Mouse (Mus musculus): Measurements from ENCODE around the gene Ypel4. TPM values are rescaled to one million over a fixed set of nuclear protein-coding genes. Genes with fewer than 3 reads are reported as not detected.

Gene Ypel4
- polyA plus RNA-seq (2021; fragmentation: Nextera tagmentation) = 18.0 and 19.5 TPM in 2 replicates
- long read RNA-seq, experiment 1, transcript Ypel4-201 (5 exons, 1,676 nt) = major isoform, 14 of 31 reads
- long read RNA-seq, experiment 1, partial matches to known transcripts = 13 of 31 reads
- long read RNA-seq, experiment 1, other reads (novel, unspliced or antisense) = 3 of 31 reads
- long read RNA-seq, experiment 2, transcript Ypel4-201 (5 exons, 1,676 nt) = major isoform, 55 of 79 reads
- long read RNA-seq, experiment 2, partial matches to known transcripts = 10 of 79 reads
- long read RNA-seq, experiment 2, other reads (novel, unspliced or antisense) = 13 of 79 reads

DNA sequence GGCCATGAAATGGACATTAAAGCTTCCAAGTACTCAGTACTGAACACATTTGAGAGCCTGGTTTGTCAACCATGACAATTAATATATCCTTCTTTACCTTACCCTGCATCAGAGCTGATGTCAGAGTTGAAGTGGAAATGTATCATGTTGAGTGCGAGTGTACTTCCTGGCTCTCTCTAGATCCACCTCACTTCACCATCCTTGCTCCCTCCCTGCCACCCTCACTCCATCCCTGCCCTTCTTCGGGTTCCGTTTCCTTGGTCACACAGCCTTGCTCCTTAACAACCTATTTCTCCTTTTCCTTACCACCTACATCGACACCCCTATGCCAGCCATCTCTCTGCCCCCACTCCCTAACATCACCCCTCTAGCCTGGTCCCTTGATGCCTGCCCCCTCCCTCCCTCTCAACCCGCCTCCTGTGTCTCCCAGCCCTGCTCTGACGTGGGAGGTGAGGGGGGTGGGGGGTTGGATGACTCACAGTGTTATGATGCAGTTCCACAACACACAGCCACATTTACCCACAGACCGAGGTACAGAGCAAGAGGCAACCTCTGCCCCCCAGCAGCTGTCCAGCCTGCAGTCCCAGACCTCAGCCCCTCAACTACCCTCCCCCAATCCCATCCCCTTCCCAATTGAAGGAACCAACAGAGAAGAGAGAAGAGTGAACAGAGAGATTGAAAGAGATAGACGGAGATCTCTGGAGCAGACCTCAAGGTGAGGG is at the start of gene Ypel4:
Gene Ypel4, plus strand, starts transcription at position 480 of the 722 bp plus-strand sequence.

DNA sequence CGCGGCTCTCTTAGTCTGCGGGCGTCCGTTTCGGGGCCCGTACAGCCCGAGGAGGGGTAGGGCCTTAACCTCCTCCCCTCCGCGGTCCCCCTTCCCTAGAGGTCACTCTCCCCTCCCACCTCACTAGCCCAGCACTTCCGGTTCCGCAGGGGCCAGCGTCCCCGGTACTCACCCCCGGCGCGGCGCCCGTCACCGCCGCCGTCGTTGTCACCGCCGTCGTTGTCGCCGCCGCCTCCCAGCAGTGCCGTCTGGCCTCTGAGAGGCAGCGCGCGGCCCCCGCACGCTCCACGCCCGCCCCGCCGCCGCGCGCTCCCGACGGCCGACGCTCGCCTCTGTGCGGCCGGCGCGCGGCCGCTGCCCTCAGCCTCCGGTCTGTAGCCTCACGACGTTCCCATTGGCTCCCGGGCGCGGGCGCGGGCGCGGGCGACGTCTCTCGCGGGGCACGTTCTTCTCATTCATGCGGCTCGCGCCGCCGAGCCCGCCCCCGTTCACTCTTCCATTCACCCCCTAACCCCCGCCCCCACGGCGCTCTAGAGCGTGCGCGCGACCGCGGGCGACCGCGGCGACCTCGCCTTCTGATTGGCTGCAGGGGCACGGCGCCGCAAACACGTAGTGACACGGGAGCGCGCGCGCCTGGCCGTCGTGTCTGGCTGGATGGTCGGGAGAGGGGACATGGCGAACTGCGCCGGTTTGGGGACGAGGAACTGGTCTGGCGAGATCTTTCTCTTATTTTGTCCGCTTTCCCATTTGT is 18.9 kb upstream of the Ypel4 start, which contains the start of gene Zdhhc5:
Gene Zdhhc5, minus strand, starts transcription at position 370 of the 751 bp plus-strand sequence.

DNA sequence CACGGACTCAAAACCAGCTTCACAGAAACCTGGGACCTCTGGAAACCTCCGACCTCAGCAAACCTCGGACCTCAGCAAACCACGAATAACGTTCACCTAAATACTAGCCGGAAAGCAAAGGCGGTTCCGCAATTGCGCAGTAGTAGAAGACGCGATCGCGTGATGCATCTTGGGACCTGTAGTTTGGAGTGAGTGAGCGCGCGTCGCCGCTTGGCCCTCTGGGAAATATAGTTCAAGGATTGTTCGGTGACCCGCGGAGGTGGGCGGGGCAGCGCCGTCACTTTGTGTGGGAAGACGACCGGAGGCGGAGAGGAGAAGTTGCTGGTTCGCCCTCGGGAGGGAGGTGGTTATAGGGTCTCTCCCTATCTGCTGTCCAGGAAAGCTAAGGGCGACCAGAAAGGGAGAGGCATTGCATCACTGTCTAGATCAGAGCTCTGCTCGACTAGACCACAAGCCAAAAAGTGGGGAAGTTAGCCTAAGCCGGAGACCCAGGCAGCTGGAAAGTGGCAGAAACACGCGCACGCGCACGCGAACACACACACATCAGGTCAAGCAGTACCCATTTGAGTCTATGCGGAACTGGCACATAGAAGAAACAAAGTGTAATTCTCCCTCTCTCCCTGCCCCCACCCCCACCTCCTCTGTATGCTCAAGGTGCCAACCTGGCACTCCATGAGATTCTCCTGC is 6.5 kb upstream of the Ypel4 start, which contains the start of gene Clp1:
Gene Clp1, minus strand, starts transcription at position 179 of the 687 bp plus-strand sequence.

DNA sequence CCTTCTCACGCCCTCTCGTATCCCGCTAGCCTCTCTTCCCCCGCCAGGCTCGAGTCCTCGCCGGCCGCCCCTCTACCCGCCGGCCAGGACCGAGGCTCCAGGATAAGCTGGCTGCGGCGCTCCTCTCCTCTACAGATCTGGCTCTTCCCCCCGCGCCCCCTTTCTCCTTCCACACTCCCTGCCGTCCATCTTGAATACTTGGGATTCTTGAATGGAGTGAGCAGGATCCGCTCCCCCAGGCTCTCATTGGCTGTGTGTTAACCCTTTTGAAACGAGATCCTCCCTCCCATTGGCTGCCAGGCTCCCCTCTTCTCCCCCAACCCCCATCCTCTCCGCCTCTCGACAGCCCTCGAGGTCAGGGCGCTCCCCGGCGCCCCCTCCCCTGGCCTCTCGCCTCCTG is 9.7 kb downstream of the Ypel4 start, which contains the start of gene Gm19426:
Gene Gm19426, minus strand, starts transcription at position 95 of the 400 bp plus-strand sequence.

DNA sequence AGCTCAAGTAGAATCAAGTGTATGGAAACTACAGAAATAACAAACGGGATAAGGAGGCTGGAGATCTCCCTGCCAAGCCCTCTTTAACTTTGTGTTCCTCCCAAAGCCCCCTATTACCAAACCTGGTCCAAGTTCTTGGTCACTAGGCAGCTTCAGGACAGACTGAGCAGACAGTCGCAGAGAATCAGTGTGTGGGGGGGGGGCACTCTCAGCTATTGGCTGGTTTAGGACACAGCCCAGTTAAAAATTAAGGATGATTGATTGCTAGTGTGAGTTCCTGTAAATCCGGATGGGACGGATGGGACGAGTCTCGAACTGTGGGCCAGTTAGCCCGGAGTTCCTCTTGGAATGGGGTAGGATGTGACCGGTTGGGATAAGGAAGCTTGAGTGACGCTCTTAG is 41.4 kb downstream of the Ypel4 start, which contains the start of gene Serping1:
Gene Serping1, minus strand, starts transcription at position 204 of the 400 bp plus-strand sequence.

Small RNA genes lying within 50 kb of the gene (microRNA-seq; reads per million reads assigned to microRNA genes)
- 1,034 reads per million, percentile 81 among the genes with 10 or more reads in this experiment for gene Mir130a

Other genes starting within 250 kb of the Ypel4 start
- 5.5 and 5.8 TPM in 2 replicates for gene Ctnnd1, start 83.3 kb upstream of the Ypel4 start, polyA plus RNA-seq (2021; fragmentation: Nextera tagmentation)
- gene Btbd18, start 75.0 kb upstream of the Ypel4 start, polyA plus RNA-seq (2021; fragmentation: Nextera tagmentation) = not detected in 2 replicates
- 85.4 and 90.3 TPM in 2 replicates for gene Selenoh, start 63.3 kb upstream of the Ypel4 start, polyA plus RNA-seq (2021; fragmentation: Nextera tagmentation)
- gene Gm28635, start 56.0 kb upstream of the Ypel4 start, polyA plus RNA-seq (2021; fragmentation: Nextera tagmentation) = not detected in 2 replicates
- gene Med19, start 55.7 kb upstream of the Ypel4 start, polyA plus RNA-seq (2021; fragmentation: Nextera tagmentation) = 11.1 and 12.4 TPM in 2 replicates
- 308 and 351 TPM in 2 replicates for gene Tmx2, start 54.9 kb upstream of the Ypel4 start, polyA plus RNA-seq (2021; fragmentation: Nextera tagmentation)
- 3.6 and 5.0 TPM in 2 replicates for gene Zdhhc5, start 18.9 kb upstream of the Ypel4 start, polyA plus RNA-seq (2021; fragmentation: Nextera tagmentation)
- 10.0 and 11.4 TPM in 2 replicates for gene Clp1, start 6.7 kb upstream of the Ypel4 start, polyA plus RNA-seq (2021; fragmentation: Nextera tagmentation)
- gene Gm19426, start 9.6 kb downstream of the Ypel4 start, polyA plus RNA-seq (2021; fragmentation: Nextera tagmentation) = 0.83 and 1.1 TPM in 2 replicates
- gene Serping1, start 41.4 kb downstream of the Ypel4 start, polyA plus RNA-seq (2021; fragmentation: Nextera tagmentation) = 10.7 and 12.8 TPM in 2 replicates
- 6.6 and 8.4 TPM in 2 replicates for gene Ube2l6, start 64.8 kb downstream of the Ypel4 start, polyA plus RNA-seq (2021; fragmentation: Nextera tagmentation)
- gene Smtnl1, start 88.6 kb downstream of the Ypel4 start, polyA plus RNA-seq (2021; fragmentation: Nextera tagmentation) = not detected in 2 replicates
- 186 and 203 TPM in 2 replicates for gene Timm10, start 92.9 kb downstream of the Ypel4 start, polyA plus RNA-seq (2021; fragmentation: Nextera tagmentation)
- gene Slc43a1, start 104.8 kb downstream of the Ypel4 start, polyA plus RNA-seq (2021; fragmentation: Nextera tagmentation) = 0.05 and 0.08 TPM in 2 replicates
- 20.0 and 25.4 TPM in 2 replicates for gene Rtn4rl2, start 152.7 kb downstream of the Ypel4 start, polyA plus RNA-seq (2021; fragmentation: Nextera tagmentation)
- 0.73 and 0.92 TPM in 2 replicates for gene Slc43a3, start 202.5 kb downstream of the Ypel4 start, polyA plus RNA-seq (2021; fragmentation: Nextera tagmentation)
- not detected in 2 replicates for gene Prg2, start 246.4 kb downstream of the Ypel4 start, polyA plus RNA-seq (2021; fragmentation: Nextera tagmentation)